Mouse (Mus musculus) liver, postnatal 0 days (tissue): ENCODE measurements around the gene Crtc1. TPM values are rescaled to one million over a fixed set of nuclear protein-coding genes. Genes with fewer than 3 reads are reported as not detected.

Source experiments
- ATAC-seq: fragments of 200-750 bp; cut with Nextera tagmentation; 2 replicates; pipeline ENCODE4 v1.8.0; 2017; ENCODE audit warnings: mild to moderate bottlenecking, moderate library complexity
- DNase-seq: peaks from one replicate; pipeline ENCODE4 v3.0.0-alpha.2; 2016
- H3K27ac ChIP-seq: fragments of 300-500 bp; sonication (generic); 2 replicates; pipeline ENCODE4 v1.5.1; 2014; ENCODE audit warnings: antibody characterized with exemption, moderate library complexity, mild to moderate bottlenecking, low read depth
- H3K27me3 ChIP-seq: fragments of 300-500 bp; sonication (generic); 2 replicates; pipeline ENCODE4 v1.6.1; 2014; ENCODE audit warnings: low read length, control low read depth, mixed read lengths; ENCODE audit not compliant: insufficient read depth
- H3K36me3 ChIP-seq: fragments of 300-500 bp; sonication (generic); replicated peaks from 2 replicates; pipeline ENCODE4 v1.6.1; 2014; ENCODE audit warnings: mild to moderate bottlenecking, control low read depth, low read length, moderate library complexity, mixed read lengths; ENCODE audit not compliant: insufficient read depth
- H3K4me1 ChIP-seq: fragments of 300-500 bp; sonication (generic); 2 replicates; pipeline ENCODE4 v1.6.1; 2014; ENCODE audit warnings: antibody characterized with exemption, mild to moderate bottlenecking, control low read depth; ENCODE audit not compliant: insufficient read depth
- H3K4me2 ChIP-seq: fragments of 300-500 bp; sonication (generic); 2 replicates; pipeline ENCODE4 v1.6.1; 2014; ENCODE audit warnings: low read depth, mild to moderate bottlenecking, low read length, moderate library complexity, mixed read lengths
- H3K4me3 ChIP-seq: fragments of 300-500 bp; sonication (generic); 2 replicates; pipeline ENCODE4 v1.5.1; 2014; ENCODE audit warnings: low read depth, low read length
- H3K9ac ChIP-seq: fragments of 300-500 bp; sonication (generic); replicated peaks from 2 replicates; pipeline ENCODE4 v1.6.1; 2014; ENCODE audit warnings: mild to moderate bottlenecking, moderate library complexity
- H3K9me3 ChIP-seq: fragments of 300-500 bp; sonication (generic); 2 replicates; pipeline ENCODE4 v1.6.1; 2016; ENCODE audit warnings: mild to moderate bottlenecking, control low read depth, low read length, mixed read lengths
- CTCF ChIP-seq: sonication (generic); IDR thresholded peaks from 2 replicates; pipeline ENCODE4 v1.5.1; 2016; ENCODE audit warnings: antibody characterized with exemption, low read depth
- EP300 ChIP-seq: IDR thresholded peaks from 2 replicates; pipeline ENCODE4 v1.6.1; 2016; ENCODE audit warnings: antibody characterized with exemption, low read depth, mild to moderate bottlenecking
- WGBS: fragments of 180-500 bp; shearing (Covaris S2); extraction: QIAGEN DNeasy Blood & Tissue Kit; methylation state at CpG from one replicate; pipeline ENCODE4 v1.1.7; 2014; ENCODE audit not compliant: insufficient replicate concordance; 5-methylcytosine and 5-hydroxymethylcytosine counted together
- polyA plus RNA-seq: library from polyadenylated mRNA; unstranded; fragments of >200 nt; fragmentation: Nextera tagmentation; extraction: Ambion mirVana; gene quantifications from 2 replicates; pipeline ENCODE4 v1.2.1, GENCODE M21; 2015

The Crtc1 gene
- polyA plus RNA-seq, 1 experiment from 2014 or later, result 2.6 TPM

- H3K36me3 ChIP-seq, result no peaks in the 10 kb centered on the region
- DNase-seq (no peak), ATAC-seq (no peak)
- peaks cover 40% of the 10 kb centered on the region for H3K27me3 ChIP-seq
- H3K9me3 ChIP-seq, result no peaks in the 10 kb centered on the region
- no peak overlapping the region for H3K4me3 ChIP-seq
- H3K27ac ChIP-seq, result no peak overlapping the region
- TF ChIP-seq EP300, result no peak
- TF ChIP-seq CTCF, result no peak
- H3K4me2 ChIP-seq, result no peak overlapping the region
- peaks cover 14% of the 10 kb centered on the region for H3K4me1 ChIP-seq
- 82% methylated on average over 7 of the region's 7 CpGs for WGBS
- H3K9ac ChIP-seq, result no peak overlapping the region
Measured at GRCm38 (mm10) chr8:70370476-70370875, 68.9 kb downstream of the Crtc1 start.

- TF ChIP-seq CTCF (no peak), EP300 (no peak)
- Histone ChIP-seq H3K4me1 (peaks cover 4% of the 10 kb centered on the region; the same call in 1 of the 2 replicates), H3K4me3 (no peak overlapping the region), H3K27ac (no peak overlapping the region), H3K36me3 (no peaks in the 10 kb centered on the region), H3K27me3 (peaks cover under 1% of the 10 kb centered on the region), H3K4me2 (no peak overlapping the region), H3K9me3 (no peaks in the 10 kb centered on the region), H3K9ac (no peak overlapping the region)
- ATAC-seq, result no peak
- DNase-seq, result no peak
- WGBS, result 63% methylated on average over 5 of the region's 5 CpGs
Measured at GRCm38 (mm10) chr8:70366588-70366987, 72.8 kb downstream of the Crtc1 start.

- peak; percentile 92 for ATAC-seq
Measured at GRCm38 (mm10) chr8:70364066-70364465, 75.3 kb downstream of the Crtc1 start.

GRCm38 (mm10) chr8:70361484-70362032 lies 77.8 kb downstream of the Crtc1 start:
- peaks cover 10% of the 10 kb centered on the region for H3K4me1 ChIP-seq
- DNase-seq (no peak), ATAC-seq (no peak)
- no peaks in the 10 kb centered on the region for H3K36me3 ChIP-seq
- H3K4me2 ChIP-seq, result no peak overlapping the region
- no peaks in the 10 kb centered on the region for H3K9me3 ChIP-seq
- H3K27me3 ChIP-seq, result no peaks in the 10 kb centered on the region
- H3K4me3 ChIP-seq, result no peak overlapping the region
- no peak overlapping the region for H3K27ac ChIP-seq
- TF ChIP-seq EP300, result no peak
- WGBS, result 79% methylated on average over 10 of the region's 10 CpGs
- H3K9ac ChIP-seq, result no peak overlapping the region

More at GRCm38 (mm10) chr8:70364066-70364465, 75.3 kb downstream of the Crtc1 start:
- H3K4me3 ChIP-seq, result no peak overlapping the region
- H3K27ac ChIP-seq, result peak overlapping the region; percentile 78
- H3K4me2 ChIP-seq, result no peak overlapping the region
- no peaks in the 10 kb centered on the region for H3K36me3 ChIP-seq
- H3K9me3 ChIP-seq, result no peaks in the 10 kb centered on the region
- 34% methylated on average over 5 of the region's 5 CpGs for WGBS
- H3K9ac ChIP-seq, result no peak overlapping the region
- peaks cover 4% of the 10 kb centered on the region; the same call in 1 of the 2 replicates for H3K4me1 ChIP-seq
- TF ChIP-seq CTCF (no peak), EP300 (peak; percentile 23; the same call in 1 of the 2 replicates)
- DNase-seq, result peak; percentile 80
- H3K27me3 ChIP-seq, result no peaks in the 10 kb centered on the region

- WGBS, result 53% methylated on average over 4 of the region's 4 CpGs
- H3K4me1 ChIP-seq, result peaks cover 18% of the 10 kb centered on the region
- no peaks in the 10 kb centered on the region for H3K36me3 ChIP-seq
- DNase-seq (peak; percentile 67), ATAC-seq (no peak)
- H3K9ac ChIP-seq, result no peak overlapping the region
- H3K27me3 ChIP-seq, result no peaks in the 10 kb centered on the region
- TF ChIP-seq CTCF, result peak; percentile 70
- no peak for TF ChIP-seq EP300
- H3K4me2 ChIP-seq, result no peak overlapping the region
- no peak overlapping the region for H3K4me3 ChIP-seq
- H3K27ac ChIP-seq, result no peak overlapping the region
- H3K9me3 ChIP-seq, result no peaks in the 10 kb centered on the region
Measured at GRCm38 (mm10) chr8:70360769-70361168, 78.6 kb downstream of the Crtc1 start.

GRCm38 (mm10) chr8:70359411-70359810 lies 80.0 kb downstream of the Crtc1 start:
- no peak for TF ChIP-seq EP300
- no peak for TF ChIP-seq CTCF
- DNase-seq, result no peak
- H3K9me3 ChIP-seq, result no peaks in the 10 kb centered on the region
- H3K27me3 ChIP-seq, result no peaks in the 10 kb centered on the region
- WGBS, result 58% methylated on average over 3 of the region's 3 CpGs
- peaks cover 29% of the 10 kb centered on the region for H3K4me1 ChIP-seq
- H3K36me3 ChIP-seq, result no peaks in the 10 kb centered on the region
- ATAC-seq, result no peak
- no peak overlapping the region for H3K27ac ChIP-seq
- no peak overlapping the region for H3K9ac ChIP-seq
- no peak overlapping the region for H3K4me3 ChIP-seq
- H3K4me2 ChIP-seq, result no peak overlapping the region
